Mouse (Mus musculus): ENCODE measurements around the gene Stag3. TPM values are rescaled to one million over a fixed set of nuclear protein-coding genes. Genes with fewer than 3 reads are reported as not detected.
A peak's percentile ranks its signal among the peaks of the same experiment; 100 is the strongest.

Gene Stag3
- 2.0 and 2.1 TPM in 2 replicates for polyA plus RNA-seq (2014; fragmentation: Nextera tagmentation; extraction: Ambion mirVana)

DNA sequence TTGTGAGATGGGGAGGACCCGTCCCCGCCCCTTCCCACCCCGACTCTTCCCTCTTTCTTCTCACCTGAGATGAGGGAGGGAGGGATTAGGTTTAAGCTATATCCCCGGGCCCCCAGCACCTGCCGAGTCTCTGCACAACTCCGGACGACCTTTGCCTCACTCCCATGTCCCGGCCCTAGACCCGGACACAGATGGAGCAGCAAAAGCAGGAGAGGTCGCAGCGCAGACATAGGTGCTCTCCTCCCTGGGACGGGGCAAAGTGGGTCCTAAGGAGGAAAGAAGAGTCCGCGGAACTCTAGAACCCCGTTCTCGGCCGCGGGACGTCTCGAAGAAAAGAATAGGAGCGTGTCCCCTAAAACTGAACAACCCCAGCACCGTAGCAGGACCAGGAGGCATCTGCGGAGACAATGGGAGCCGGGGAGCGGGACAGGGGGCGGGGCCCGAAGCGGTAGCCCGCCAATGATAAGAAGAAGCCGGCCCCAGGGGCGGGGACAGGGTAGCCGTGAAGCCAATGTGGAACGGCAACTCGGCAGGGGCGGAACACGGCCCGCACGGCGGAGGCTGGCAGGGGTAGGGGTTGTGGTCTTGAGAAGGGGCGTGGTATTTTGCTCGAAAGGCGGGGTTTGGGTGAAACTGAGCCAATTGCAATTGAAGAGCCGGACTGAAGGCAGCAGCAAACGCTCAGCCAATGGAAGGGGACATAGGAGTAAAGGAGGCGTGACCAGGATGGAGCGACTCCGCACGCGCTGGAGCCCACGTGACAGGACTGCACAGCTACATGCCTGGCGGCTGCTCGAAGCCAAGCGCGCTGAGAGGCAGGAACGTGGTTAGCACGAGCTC is at the start of gene Stag3, which contains the start of the genes Gm43720 and Gpc2:
Gene Stag3, plus strand, starts transcription at position 656 of the 840 bp plus-strand sequence.
Gene Gm43720, minus strand, starts transcription at position 374 of the 840 bp plus-strand sequence.
Gene Gpc2, minus strand, starts transcription at position 421 of the 840 bp plus-strand sequence.
- under 1% methylated on average over 56 of the region's 56 CpGs for WGBS
- Histone ChIP-seq H3K36me3 (ENCODE audit: control insufficient read depth, insufficient read depth, low read length) (no peaks in the 10 kb centered on the region), H3K27me3 (ENCODE audit: control insufficient read depth, insufficient read depth, low read length) (peaks cover 10% of the 10 kb centered on the region; the same call in 1 of the 2 replicates), H3K9me3 (ENCODE audit: control insufficient read depth, low read length) (no peaks in the 10 kb centered on the region), H3K4me1 (ENCODE audit: control insufficient read depth in 2 of 2, insufficient read depth in 2 of 2, low read length in 2 of 2) (peaks cover 3 to 4% of the 10 kb centered on the region in 2 experiments; a peak in 3 of 4 replicates), H3K4me3 (ENCODE audit: control insufficient read depth in 1 of 2, insufficient read depth in 1 of 2, low read depth in 1 of 2, low read length in 2 of 2) (peak within 1 kb of the TSS; percentile 47 to 81), H3K4me2 (ENCODE audit: low read length) (peak within 1 kb of the TSS; percentile 68), H3K9ac (ENCODE audit: low read length) (peak within 1 kb of the TSS; percentile 63), H3K27ac (replicated peaks in 1 of 2; ENCODE audit: control insufficient read depth in 1 of 2, insufficient read depth in 1 of 2, low read depth in 2 of 2, low read length in 2 of 2) (no peak within 1 kb of the TSS)
- ATAC-seq (ENCODE audit: insufficient number of reproducible peaks, insufficient read depth, low FRiP score, low read depth), result peak; percentile 98

DNA sequence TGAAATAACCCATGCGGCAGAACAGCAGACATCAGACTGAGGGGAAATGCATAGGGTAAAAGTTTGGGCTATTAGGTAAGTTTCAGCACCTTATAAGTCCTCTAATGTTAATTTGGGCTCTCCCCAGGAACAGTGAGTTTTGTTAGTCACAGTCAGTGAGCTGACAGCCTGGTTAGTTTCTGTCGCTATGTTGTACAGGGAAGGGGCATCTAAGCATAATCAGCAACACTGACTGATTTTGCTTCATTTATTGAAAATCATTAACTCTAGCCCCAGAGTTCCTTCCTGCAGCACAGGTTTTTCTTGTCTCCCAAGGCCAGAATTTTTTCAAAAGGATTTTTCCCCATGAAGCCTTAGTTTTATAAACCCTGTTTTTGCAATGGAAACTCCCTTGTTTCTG is 46.3 kb upstream of the Stag3 start:
- Histone ChIP-seq H3K9ac (ENCODE audit: low read length) (no peak overlapping the region), H3K27ac (replicated peaks in 1 of 2; ENCODE audit: control insufficient read depth in 1 of 2, insufficient read depth in 1 of 2, low read depth in 2 of 2, low read length in 2 of 2) (no peak overlapping the region), H3K4me2 (ENCODE audit: low read length) (no peak overlapping the region), H3K4me3 (ENCODE audit: control insufficient read depth in 1 of 2, insufficient read depth in 1 of 2, low read depth in 1 of 2, low read length in 2 of 2) (no peak overlapping the region), H3K36me3 (ENCODE audit: control insufficient read depth, insufficient read depth, low read length) (no peaks in the 10 kb centered on the region), H3K9me3 (ENCODE audit: control insufficient read depth, low read length) (no peaks in the 10 kb centered on the region), H3K4me1 (ENCODE audit: control insufficient read depth in 2 of 2, insufficient read depth in 2 of 2, low read length in 2 of 2) (no peaks in the 10 kb centered on the region), H3K27me3 (ENCODE audit: control insufficient read depth, insufficient read depth, low read length) (no peaks in the 10 kb centered on the region)
- WGBS, result 71% methylated on average over 2 of the region's 2 CpGs
- no peak for ATAC-seq (ENCODE audit: insufficient number of reproducible peaks, insufficient read depth, low FRiP score, low read depth)

DNA sequence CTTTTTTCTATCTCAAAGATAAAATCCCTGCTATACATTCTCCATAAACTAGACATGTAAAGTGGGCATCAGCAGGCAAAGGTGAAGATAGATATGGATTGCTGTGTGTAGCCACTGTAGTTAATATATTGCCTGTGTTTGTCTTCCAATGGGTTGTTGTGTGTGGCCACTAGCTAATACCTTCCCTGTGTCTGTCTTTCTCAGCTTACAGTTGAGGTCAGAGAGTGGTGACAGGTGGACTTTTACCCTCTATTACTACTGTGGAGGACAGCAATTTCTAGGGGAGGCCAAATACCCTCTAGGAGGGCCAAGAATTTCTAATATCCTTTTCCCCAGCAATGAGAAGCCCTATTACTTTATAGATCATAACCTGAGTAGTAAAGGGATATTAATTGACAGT is 45.8 kb upstream of the Stag3 start:
- H3K4me3 ChIP-seq (ENCODE audit: control insufficient read depth in 1 of 2, insufficient read depth in 1 of 2, low read depth in 1 of 2, low read length in 2 of 2), result no peak overlapping the region
- ATAC-seq (ENCODE audit: insufficient number of reproducible peaks, insufficient read depth, low FRiP score, low read depth), result no peak
- no peaks in the 10 kb centered on the region for H3K4me1 ChIP-seq (ENCODE audit: control insufficient read depth in 2 of 2, insufficient read depth in 2 of 2, low read length in 2 of 2)
- H3K27ac ChIP-seq (replicated peaks in 1 of 2; ENCODE audit: control insufficient read depth in 1 of 2, insufficient read depth in 1 of 2, low read depth in 2 of 2, low read length in 2 of 2), result no peak overlapping the region
- H3K36me3 ChIP-seq (ENCODE audit: control insufficient read depth, insufficient read depth, low read length), result no peaks in the 10 kb centered on the region
- H3K9ac ChIP-seq (ENCODE audit: low read length), result no peak overlapping the region
- H3K9me3 ChIP-seq (ENCODE audit: control insufficient read depth, low read length), result no peaks in the 10 kb centered on the region
- H3K4me2 ChIP-seq (ENCODE audit: low read length), result no peak overlapping the region
- H3K27me3 ChIP-seq (ENCODE audit: control insufficient read depth, insufficient read depth, low read length), result no peaks in the 10 kb centered on the region

DNA sequence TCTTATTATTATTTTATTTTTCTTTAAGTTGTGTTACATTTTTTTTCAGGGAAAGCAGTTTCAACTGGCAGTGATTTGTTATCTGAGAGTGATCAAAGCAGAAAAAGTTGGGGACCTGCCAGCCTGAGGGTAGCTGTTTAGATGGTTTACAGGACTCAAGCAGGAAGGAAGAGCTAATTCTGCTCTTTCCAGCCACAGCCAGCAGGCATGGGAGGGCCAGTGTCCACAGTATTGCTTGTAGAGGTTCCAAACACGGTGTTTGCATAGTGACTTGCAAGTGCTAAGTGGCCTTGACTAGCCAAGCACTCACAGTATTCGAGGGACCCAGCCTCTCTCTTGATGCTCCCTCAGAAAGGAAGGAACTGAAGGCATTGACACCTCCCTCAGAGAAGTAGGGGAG is 38.5 kb upstream of the Stag3 start:
- WGBS, result 13% methylated on average over 2 of the region's 2 CpGs
- Histone ChIP-seq H3K27me3 (ENCODE audit: control insufficient read depth, insufficient read depth, low read length) (no peaks in the 10 kb centered on the region), H3K4me2 (ENCODE audit: low read length) (no peak overlapping the region), H3K36me3 (ENCODE audit: control insufficient read depth, insufficient read depth, low read length) (no peaks in the 10 kb centered on the region), H3K4me3 (ENCODE audit: control insufficient read depth in 1 of 2, insufficient read depth in 1 of 2, low read depth in 1 of 2, low read length in 2 of 2) (no peak overlapping the region), H3K27ac (replicated peaks in 1 of 2; ENCODE audit: control insufficient read depth in 1 of 2, insufficient read depth in 1 of 2, low read depth in 2 of 2, low read length in 2 of 2) (no peak overlapping the region), H3K4me1 (ENCODE audit: control insufficient read depth in 2 of 2, insufficient read depth in 2 of 2, low read length in 2 of 2) (no peaks in the 10 kb centered on the region), H3K9me3 (ENCODE audit: control insufficient read depth, low read length) (no peaks in the 10 kb centered on the region), H3K9ac (ENCODE audit: low read length) (no peak overlapping the region)
- no peak for ATAC-seq (ENCODE audit: insufficient number of reproducible peaks, insufficient read depth, low FRiP score, low read depth)

DNA sequence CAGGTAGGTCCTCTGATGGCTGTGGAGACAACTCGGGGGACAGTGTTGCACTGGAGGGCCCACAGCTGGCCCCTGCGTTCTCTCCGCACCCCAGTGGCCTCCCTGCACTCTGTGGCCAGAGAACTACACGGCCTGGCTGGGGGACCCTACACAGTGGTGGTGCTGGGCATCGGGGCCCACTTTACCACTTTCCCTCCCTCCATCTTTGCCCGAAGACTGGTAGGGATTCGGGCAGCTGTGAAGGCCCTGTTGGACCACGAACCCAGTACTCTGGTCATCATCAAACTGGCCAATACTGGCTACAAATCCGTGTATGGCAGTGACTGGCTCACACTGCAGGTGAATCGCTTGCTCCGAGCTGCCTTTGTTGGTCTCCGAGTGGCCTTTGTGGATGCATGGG is 28.9 kb upstream of the Stag3 start:
- Histone ChIP-seq H3K36me3 (ENCODE audit: control insufficient read depth, insufficient read depth, low read length) (no peaks in the 10 kb centered on the region), H3K9me3 (ENCODE audit: control insufficient read depth, low read length) (no peaks in the 10 kb centered on the region), H3K4me2 (ENCODE audit: low read length) (no peak overlapping the region), H3K9ac (ENCODE audit: low read length) (no peak overlapping the region), H3K27me3 (ENCODE audit: control insufficient read depth, insufficient read depth, low read length) (no peaks in the 10 kb centered on the region), H3K27ac (replicated peaks in 1 of 2; ENCODE audit: control insufficient read depth in 1 of 2, insufficient read depth in 1 of 2, low read depth in 2 of 2, low read length in 2 of 2) (no peak overlapping the region), H3K4me1 (ENCODE audit: control insufficient read depth in 2 of 2, insufficient read depth in 2 of 2, low read length in 2 of 2) (peaks cover 4 to 5% of the 10 kb centered on the region in 2 experiments; a peak in 2 of 4 replicates), H3K4me3 (ENCODE audit: control insufficient read depth in 1 of 2, insufficient read depth in 1 of 2, low read depth in 1 of 2, low read length in 2 of 2) (no peak overlapping the region)
- 82% methylated on average over 12 of the region's 12 CpGs for WGBS
- no peak for ATAC-seq (ENCODE audit: insufficient number of reproducible peaks, insufficient read depth, low FRiP score, low read depth)

DNA sequence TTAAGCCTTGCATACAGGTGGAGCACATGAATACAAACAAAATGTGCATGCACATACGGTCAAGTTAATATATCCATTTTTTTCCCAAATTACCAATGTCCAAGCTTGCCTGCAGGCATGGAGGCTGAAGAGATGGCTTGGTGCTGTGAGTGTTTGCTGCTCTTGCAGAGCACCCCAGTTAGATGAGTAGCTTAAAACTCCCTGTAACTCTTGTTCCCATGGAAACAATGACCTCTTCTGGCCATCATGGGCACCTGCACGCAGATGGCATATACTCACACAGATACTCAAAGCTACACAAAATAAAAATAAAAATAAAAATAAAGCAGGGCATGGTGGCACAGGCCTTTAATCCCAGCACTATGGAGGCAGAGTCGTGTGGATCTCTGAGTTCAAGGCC is 27.0 kb upstream of the Stag3 start:
- Histone ChIP-seq H3K9me3 (ENCODE audit: control insufficient read depth, low read length) (no peaks in the 10 kb centered on the region), H3K36me3 (ENCODE audit: control insufficient read depth, insufficient read depth, low read length) (peaks cover under 1% of the 10 kb centered on the region; the same call in 1 of the 2 replicates), H3K4me2 (ENCODE audit: low read length) (no peak overlapping the region), H3K4me1 (ENCODE audit: control insufficient read depth in 2 of 2, insufficient read depth in 2 of 2, low read length in 2 of 2) (peaks cover 4 to 6% of the 10 kb centered on the region in 2 experiments; a peak in 3 of 4 replicates), H3K27ac (replicated peaks in 1 of 2; ENCODE audit: control insufficient read depth in 1 of 2, insufficient read depth in 1 of 2, low read depth in 2 of 2, low read length in 2 of 2) (no peak overlapping the region), H3K9ac (ENCODE audit: low read length) (no peak overlapping the region), H3K4me3 (ENCODE audit: control insufficient read depth in 1 of 2, insufficient read depth in 1 of 2, low read depth in 1 of 2, low read length in 2 of 2) (no peak overlapping the region), H3K27me3 (ENCODE audit: control insufficient read depth, insufficient read depth, low read length) (no peaks in the 10 kb centered on the region)
- 82% methylated on average over 3 of the region's 3 CpGs for WGBS
- no peak for ATAC-seq (ENCODE audit: insufficient number of reproducible peaks, insufficient read depth, low FRiP score, low read depth)

DNA sequence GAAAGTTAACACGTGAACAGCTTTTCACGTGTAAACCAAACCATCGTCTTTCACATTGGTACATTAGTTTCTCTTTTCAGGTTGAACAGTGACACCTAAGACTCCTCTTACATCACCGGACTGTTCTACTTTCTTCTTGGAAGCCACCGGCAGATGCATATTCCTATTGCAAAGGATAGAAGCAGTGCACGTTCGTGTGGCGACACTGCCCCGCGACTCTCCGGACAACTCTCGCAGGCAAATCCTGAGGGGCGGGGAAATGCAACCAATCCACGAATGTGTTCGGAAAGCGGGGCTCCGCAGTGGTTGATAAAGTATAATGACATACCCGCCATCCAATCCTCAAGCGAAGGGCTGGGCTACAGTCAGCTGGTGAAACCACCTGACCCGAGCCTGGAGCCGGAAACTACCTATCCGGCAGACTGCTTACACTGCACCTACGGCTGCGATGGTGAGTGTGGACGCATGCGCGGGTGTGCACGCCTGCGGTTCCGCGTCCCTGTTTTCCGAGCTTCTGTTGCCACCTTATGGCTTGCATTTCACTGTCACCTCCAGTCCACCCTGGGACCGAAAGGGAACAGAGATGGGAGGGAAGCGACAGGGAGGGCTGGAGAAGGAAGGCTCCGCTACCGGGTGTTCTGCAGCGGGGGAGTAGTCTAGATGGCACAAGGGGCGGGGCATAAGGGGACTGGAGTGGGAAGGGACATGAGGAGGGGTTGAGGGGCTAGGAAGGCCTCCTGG is 24.5 kb upstream of the Stag3 start, which contains the start of gene Lamtor4:
Gene Lamtor4, plus strand, starts transcription at position 130 of the 741 bp plus-strand sequence.
- H3K9ac ChIP-seq (ENCODE audit: low read length), result peak within 1 kb of the TSS; percentile 74
- H3K36me3 ChIP-seq (ENCODE audit: control insufficient read depth, insufficient read depth, low read length), result peaks cover 24% of the 10 kb centered on the region
- peak within 1 kb of the TSS; percentile 80 to 88 for H3K4me3 ChIP-seq (ENCODE audit: control insufficient read depth in 1 of 2, insufficient read depth in 1 of 2, low read depth in 1 of 2, low read length in 2 of 2)
- no peaks in the 10 kb centered on the region for H3K9me3 ChIP-seq (ENCODE audit: control insufficient read depth, low read length)
- peak within 1 kb of the TSS; percentile 83 for H3K4me2 ChIP-seq (ENCODE audit: low read length)
- peak; percentile 98 for ATAC-seq (ENCODE audit: insufficient number of reproducible peaks, insufficient read depth, low FRiP score, low read depth)
- peak within 1 kb of the TSS; percentile 83 to 85 for H3K27ac ChIP-seq (replicated peaks in 1 of 2; ENCODE audit: control insufficient read depth in 1 of 2, insufficient read depth in 1 of 2, low read depth in 2 of 2, low read length in 2 of 2)
- no peaks in the 10 kb centered on the region for H3K27me3 ChIP-seq (ENCODE audit: control insufficient read depth, insufficient read depth, low read length)
- peaks cover 18 to 22% of the 10 kb centered on the region in 2 experiments for H3K4me1 ChIP-seq (ENCODE audit: control insufficient read depth in 2 of 2, insufficient read depth in 2 of 2, low read length in 2 of 2)
- WGBS, result under 1% methylated on average over 38 of the region's 38 CpGs
